Mouse (Mus musculus) kidney, postnatal 36 days (tissue): ENCODE measurements around the gene Grhl3.

Source experiments
- DNase-seq, 2 experiments: peaks; one replicate each; pipeline ENCODE4 v3.0.0; 2021 to 2022; ENCODE audit warnings: mixed read lengths in 2 of 2

Grhl3 gene

GRCm38 (mm10) chr4:135526039-135526710 lies 47.3 kb downstream of the Grhl3 start:
- DNase-seq, result no peak

DNA sequence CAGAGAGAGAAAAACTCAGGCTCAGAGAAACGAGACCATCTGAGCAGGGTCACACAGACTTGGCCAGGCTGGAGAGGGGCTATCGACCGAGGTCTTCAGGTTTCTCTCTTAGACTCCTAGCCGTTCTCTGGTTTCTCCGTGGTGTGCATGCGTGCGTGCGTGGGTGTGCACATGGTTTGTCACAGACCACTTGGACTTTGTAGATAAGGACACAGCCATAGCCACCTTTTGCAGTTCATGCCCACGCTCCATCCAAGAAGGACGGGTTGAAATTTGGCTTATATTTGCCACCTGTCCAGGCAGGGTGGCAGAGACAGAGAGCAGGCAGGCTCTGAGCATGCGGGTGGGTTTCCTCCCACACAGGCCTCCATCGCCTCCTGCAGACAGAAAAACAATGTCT lies 48.4 kb downstream of the Grhl3 start:
- DNase-seq, result no peak

GRCm38 (mm10) chr4:135523939-135524338 lies 49.5 kb downstream of the Grhl3 start:
- no peak for DNase-seq

- DNase-seq, result no peak
Observed at GRCm38 (mm10) chr4:135520421-135520820, 53.0 kb downstream of the Grhl3 start.

- no peak for DNase-seq
Observed at GRCm38 (mm10) chr4:135518135-135518534, 55.3 kb downstream of the Grhl3 start.

DNA sequence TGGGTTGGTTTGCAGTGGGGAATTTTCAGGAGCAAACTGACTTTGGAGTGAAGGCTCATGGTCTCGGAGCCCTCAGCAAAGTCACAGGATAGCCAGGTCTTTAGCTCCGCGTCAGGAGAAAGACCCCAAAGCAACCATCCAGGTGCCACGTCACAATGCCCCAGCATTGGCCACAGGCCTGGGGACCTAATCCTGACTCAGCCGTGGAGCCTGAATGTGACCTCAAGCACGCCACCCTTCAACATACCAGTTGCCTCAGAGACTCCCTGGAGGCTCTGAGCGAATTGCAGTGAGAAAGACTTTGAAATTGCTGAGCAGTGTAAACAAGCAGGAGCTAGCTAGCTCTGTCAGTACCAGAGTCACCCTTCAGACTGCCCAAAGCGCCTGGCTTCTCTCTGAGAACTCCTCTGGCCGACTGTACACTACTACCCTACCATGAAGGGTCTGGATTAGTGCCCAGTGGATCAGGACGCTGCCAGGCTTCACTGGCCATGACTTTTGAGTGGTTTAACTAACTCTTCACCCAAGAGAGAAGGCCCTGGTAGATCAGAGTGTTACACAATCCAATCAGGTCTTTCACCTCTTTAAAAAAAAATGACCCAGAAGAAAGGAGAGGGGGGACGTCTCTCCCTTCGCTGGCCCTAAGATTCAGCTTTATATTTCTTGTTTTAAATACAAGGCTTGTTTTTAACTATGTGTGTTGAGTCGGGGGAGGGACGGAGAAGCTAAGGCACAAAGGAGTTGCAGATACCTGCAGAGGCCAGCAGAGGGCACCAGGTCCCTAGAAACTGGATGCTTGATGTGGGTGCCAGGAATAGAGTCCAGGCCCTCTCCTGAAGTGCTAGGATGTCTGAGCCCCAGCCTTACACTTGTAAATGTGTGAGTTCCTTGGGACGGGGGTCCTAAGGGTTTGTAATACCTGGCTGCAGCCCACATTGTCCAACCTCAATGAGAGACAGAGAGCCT lies 56.8 kb downstream of the Grhl3 start:
- DNase-seq, result peak; percentile 74 to 87

DNA sequence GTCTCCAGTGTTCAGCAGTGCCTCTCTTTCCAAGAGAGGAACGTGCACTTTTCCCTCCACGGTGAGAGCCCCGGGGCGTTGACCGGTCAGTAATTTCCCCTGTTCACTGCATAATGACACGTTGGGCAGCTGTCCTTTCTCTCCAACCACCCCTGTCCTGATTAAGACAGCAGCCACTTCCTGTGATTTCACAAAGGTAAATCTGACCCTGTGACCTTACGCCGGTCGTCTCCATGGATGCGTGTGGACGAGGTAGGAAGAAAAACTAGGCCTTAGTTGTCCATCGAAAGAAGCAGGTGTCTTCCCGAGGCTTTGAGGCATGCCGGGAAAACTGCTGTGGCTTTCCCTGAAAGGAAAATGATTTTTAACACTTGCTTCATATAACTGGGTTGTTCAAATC lies 58.5 kb downstream of the Grhl3 start:
- DNase-seq, result no peak

GRCm38 (mm10) chr4:135513865-135514264 lies 59.6 kb downstream of the Grhl3 start:
- peak; percentile 37 to 43 for DNase-seq

- no peak for DNase-seq
Observed at GRCm38 (mm10) chr4:135509515-135509914, 63.9 kb downstream of the Grhl3 start.

DNA sequence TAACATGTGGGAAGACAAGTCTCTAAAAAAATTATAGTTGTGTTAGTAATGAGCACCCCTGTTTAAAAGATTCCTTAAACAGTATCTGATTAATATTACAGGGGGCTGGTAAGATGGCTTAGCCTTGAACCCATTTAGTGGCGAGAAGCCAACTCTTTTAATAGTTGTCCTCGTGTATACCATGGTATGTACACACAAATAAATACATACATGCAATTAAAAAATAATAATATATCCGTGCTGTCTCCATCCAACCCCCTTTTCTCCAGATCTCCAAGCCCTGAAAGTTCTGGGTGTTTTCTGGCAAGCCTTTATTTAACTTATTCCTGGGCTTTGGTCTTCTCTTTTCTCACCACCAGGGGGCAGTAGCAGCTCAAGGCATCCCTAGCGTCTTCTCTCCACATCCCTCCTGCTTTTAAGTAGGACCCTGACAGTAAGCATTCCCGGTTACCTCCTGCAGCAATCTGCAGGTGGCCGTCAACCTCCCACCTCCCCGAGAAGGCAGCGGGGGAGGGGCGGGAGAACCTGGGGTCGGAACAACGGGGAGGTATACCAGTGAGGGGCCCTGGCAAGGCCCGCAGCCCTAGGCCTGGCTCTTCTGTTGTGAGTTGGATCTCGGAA lies 64.9 kb downstream of the Grhl3 start:
- peak; percentile 78 to 83 for DNase-seq

DNA sequence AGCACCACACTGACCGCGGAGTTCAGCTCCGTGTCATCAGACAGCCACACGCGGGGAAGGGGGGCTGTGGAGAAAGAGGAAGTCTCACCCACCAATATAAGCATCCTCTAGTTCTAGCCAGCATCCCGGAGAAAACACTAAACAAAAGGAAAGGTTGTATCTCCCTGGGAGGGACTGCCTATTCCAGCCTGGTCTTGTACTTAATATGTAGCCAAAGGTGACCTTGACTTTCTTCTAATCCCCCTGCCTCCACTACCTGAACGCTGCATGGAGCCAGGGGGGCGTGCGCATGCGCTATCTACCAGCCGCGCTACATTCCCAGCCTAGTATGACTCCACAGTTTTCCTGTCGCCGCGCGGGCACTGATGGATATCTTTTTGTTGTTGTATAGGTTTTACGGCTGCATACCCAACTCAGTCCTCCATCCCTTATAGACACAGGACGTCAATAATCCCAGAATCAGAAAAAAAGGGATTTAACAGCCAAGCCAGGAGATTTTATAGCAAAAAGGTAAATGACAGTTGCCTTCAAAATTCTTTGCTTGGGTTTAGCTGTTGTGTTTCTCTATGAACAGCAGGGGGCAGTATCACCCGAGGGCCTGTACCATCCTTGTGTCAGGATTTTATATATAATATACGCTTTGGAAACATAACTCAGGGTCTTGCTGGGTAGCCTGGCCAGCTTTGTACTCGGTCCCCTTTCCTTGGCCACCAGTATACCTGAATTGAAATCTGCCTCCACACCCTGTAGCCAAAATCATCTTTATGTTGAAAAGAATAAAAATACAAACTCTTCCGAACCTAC lies 65.7 kb downstream of the Grhl3 start:
- peak in 1 of 2 experiments; percentile 63 for DNase-seq

GRCm38 (mm10) chr4:135505794-135506193 lies 67.6 kb downstream of the Grhl3 start:
- DNase-seq, result peak; percentile 25 to 51

GRCm38 (mm10) chr4:135501587-135501986 lies 71.8 kb downstream of the Grhl3 start:
- no peak for DNase-seq

- DNase-seq, result no peak
Observed at GRCm38 (mm10) chr4:135499831-135500230, 73.6 kb downstream of the Grhl3 start.

- peak; percentile 23 to 36 for DNase-seq
Observed at GRCm38 (mm10) chr4:135498136-135498535, 75.3 kb downstream of the Grhl3 start.

DNA sequence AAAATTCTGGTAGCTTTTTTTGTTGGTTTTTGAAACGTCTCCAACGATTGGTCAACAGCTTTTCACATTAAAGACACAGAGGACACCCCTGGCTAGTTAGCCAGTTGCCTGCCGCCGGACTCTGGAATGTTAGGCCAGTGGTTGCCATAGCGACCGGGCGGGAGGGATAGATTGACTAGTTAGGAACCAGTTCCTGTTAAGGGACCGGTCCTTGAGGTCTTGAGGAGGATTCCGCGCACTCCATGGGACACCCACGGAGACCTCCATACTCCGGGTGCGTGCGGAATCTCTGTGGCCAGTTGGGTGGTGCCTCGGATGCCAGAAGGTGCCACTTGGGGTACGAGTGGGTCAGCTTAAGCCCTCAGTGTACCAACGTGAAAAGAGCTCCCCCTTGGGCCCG lies 77.6 kb downstream of the Grhl3 start:
- peak; percentile 94 to 95 for DNase-seq

GRCm38 (mm10) chr4:135495397-135495791 lies 78.0 kb downstream of the Grhl3 start:
- no peak for DNase-seq

GRCm38 (mm10) chr4:135494521-135495396 lies 78.7 kb downstream of the Grhl3 start, which contains the start of the genes Stpg1 and Nipal3:
Stpg1 (plus strand) TSS chr4:135494790.
Nipal3 (minus strand) TSS chr4:135495038.
- DNase-seq, result peak; percentile 95 to 96

- DNase-seq, result peak; percentile 48 to 69
Observed at GRCm38 (mm10) chr4:135493691-135494520, 79.5 kb downstream of the Grhl3 start.

DNA sequence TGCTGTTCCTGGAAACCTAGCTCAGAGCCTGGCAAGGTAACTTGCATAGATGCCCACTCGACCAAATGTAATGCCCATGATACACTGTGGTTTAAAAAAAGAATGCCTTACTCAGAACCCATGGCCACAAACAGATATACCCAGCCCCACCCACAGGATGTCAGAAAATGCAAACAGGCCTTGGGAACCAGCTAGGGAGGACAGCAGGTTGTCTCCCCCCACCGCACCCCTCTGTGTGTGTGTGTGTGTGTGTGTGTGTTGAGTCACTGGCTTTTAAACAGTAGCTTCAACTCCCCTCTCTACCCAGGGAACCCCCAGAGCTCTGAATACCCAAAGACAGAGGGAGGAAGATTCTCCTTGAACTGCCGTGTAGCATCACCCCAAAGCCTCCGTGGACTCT lies 80.2 kb downstream of the Grhl3 start:
- no peak for DNase-seq
